Mouse (Mus musculus): Measurements from ENCODE around the gene Rps18.

- peak; percentile 38 for TF ChIP-seq CTCF (IDR thresholded peaks at IDR 0.05; ENCODE audit: low read depth)
- TF ChIP-seq EP300 (IDR thresholded peaks at IDR 0.05; ENCODE audit: low read depth), result peak; percentile 15; the same call in 1 of the 2 replicates
These were observed at the start of gene Rps18, which contains the start of gene Vps52 for GRCm38 (mm10) chr17:33955555-33956214.

Measured in liver, embryonic 14.5 days (tissue).